Mouse (Mus musculus): Measurements from ENCODE around the gene C1qtnf12.

C1qtnf12 gene

DNA sequence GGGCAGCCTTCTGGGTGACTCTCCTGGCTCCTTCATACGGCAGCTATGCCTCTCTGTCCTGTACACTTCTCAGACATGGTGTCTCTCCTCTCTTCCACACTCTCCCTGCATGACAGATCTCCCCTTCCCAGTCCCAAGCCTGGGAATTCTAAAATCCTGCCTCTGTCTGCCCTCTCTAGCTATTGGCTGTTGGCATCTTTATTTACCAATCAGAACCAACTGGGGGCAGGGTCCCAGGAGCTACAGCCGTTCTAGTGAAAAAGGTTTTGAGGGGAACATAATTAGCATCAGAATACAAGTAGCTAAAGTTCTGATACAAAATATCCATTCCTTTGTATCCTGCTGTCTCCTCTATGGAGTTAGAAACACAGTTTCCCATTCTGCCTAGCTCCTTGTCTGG, 21.7 kb downstream of the C1qtnf12 start:
- ChIA-PET POLR2A (interaction anchor here in 2 of 4 experiments (0.9 to 1.6 kb wide), 6 partner anchors 14 to 126 kb away, joined by 3 to 4 read pairs (median 3); partner anchors contain the start of genes 9430015G10Rik (in 1 of the 2), C1qtnf12 (in 1 of the 2) and Ube2j2 (in 1 of the 2)), CTCF (interaction anchor here in 1 of 4 experiments (0.9 kb wide), 1 partner anchor 25 kb away, joined by 3 read pairs; no protein-coding TSS in a partner anchor)

DNA sequence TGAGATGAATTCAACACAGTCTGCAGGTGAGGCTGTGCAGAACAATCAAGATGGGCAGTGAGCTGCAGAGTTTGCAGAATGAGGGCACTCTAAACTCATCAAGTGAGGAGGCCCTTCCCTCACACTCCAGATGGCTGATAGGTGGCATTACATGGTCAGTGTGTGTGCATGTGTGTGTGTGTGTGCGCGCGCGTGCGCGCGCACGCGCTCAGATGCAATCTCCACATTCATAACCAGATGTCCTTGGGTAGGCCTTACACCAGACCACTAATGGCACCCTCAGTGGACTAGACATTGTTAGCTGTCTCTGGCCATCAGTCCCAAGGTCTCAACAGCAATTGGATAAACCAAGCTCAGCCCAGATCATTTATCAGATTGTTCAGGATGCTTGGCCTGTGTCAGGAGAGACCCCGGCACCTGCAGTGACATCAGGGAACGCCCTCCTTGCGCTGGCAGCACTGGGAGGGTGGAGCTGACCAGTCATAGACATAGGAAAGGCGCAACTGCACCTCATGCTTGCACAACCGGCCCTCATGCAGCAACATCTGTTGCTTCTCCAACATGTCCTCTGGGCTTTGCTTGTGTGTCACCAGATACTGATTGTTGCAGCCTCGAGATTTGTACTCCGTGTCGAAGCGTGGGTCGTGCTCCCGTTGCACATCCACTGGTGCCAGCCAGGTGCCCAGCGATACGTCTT, 29.2 kb downstream of the C1qtnf12 start:
- POLR2A ChIA-PET = interaction anchor here in 3 of 4 experiments (0.6 to 2.1 kb wide), 16 partner anchors 10 to 202 kb away, joined by 3 to 7 read pairs (median 3); partner anchors contain the start of genes 9430015G10Rik (in 1 of the 3), Mxra8 (in 1 of the 3) and Tnfrsf4 (in 1 of the 3)
- CTCF ChIA-PET = interaction anchor here in 3 of 4 experiments (0.7 to 1.7 kb wide), 3 partner anchors 29 to 92 kb away, joined by 3 to 4 read pairs (median 4); partner anchors contain the start of gene C1qtnf12 (in 1 of the 3)

DNA sequence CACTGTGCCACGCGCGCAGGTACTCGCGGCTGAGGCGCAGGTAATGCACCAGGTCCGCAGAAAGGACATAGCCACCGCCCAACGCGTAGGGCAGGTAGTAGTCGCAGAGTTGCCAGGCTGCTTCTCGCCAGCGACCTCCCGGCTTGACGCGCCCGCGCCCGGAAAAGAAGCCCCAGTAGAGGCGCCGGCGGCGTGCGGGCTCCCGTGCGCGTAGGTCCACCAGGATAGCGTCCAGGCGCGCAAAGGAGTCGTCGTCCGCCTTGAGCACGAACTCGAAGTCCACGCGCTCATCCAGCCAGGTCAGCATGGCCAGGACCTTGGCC, 29.8 kb downstream of the C1qtnf12 start:
- ChIA-PET POLR2A (interaction anchor here in 3 of 4 experiments (0.6 to 2.1 kb wide), 12 partner anchors 18 to 201 kb away, joined by 3 to 7 read pairs (median 4); partner anchors contain the start of genes 9430015G10Rik (in 1 of the 3), Mxra8 (in 1 of the 3) and Tnfrsf4 (in 1 of the 3)), CTCF (interaction anchor here in 1 of 4 experiments (1.7 kb wide), 1 partner anchor 33 kb away, joined by 4 read pairs; no protein-coding TSS in a partner anchor)

DNA sequence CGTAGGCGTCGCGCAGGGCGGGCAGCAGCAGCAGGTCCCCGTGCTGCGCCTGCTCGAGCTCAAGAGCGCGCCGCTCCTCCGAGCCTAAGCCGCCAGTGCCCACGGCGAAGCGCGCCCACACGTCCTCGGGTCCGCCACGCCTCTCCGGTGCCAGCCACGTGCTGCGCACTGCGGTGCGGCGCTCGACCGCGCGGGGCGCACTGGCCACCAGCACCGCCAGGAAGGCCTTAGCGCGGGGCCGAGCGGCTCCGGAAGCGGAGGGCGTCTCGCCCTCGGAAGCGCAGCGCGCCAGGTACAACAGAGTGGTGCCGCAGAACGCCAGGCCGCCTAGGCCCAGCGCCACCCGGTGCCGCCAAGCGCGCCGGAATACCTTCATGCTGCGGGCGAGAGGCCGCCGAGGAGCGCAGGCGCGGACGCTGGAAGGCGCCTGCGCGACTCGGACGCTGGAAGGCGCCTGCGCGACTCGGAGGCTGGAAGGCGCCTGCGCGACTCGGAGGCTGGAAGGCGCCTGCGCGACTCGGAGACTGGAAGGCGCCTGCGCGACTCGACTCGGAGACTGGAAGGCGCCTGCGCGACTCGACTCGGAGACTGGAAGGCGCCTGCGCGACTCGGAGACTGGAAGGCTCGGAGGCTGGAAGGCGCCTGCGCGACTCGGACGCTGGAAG, 30.3 kb downstream of the C1qtnf12 start, which contains the start of the genes B3galt6 and Sdf4:
B3galt6 (minus strand) TSS at position 409 of the 665 bp plus-strand sequence.
Sdf4 (plus strand) TSS at position 632 of the 665 bp plus-strand sequence.
- ChIA-PET CTCF (interaction anchor here in 1 of 4 experiments (1.7 kb wide), 1 partner anchor 33 kb away, joined by 4 read pairs; no protein-coding TSS in a partner anchor), POLR2A (interaction anchor here in 3 of 4 experiments (0.7 to 4.8 kb wide), 14 partner anchors 17 to 201 kb away, joined by 3 to 26 read pairs (median 4); partner anchors contain the start of genes Mxra8 (in 1 of the 3), Tnfrsf4 (in 1 of the 3) and Ttll10 (in 1 of the 3))

DNA sequence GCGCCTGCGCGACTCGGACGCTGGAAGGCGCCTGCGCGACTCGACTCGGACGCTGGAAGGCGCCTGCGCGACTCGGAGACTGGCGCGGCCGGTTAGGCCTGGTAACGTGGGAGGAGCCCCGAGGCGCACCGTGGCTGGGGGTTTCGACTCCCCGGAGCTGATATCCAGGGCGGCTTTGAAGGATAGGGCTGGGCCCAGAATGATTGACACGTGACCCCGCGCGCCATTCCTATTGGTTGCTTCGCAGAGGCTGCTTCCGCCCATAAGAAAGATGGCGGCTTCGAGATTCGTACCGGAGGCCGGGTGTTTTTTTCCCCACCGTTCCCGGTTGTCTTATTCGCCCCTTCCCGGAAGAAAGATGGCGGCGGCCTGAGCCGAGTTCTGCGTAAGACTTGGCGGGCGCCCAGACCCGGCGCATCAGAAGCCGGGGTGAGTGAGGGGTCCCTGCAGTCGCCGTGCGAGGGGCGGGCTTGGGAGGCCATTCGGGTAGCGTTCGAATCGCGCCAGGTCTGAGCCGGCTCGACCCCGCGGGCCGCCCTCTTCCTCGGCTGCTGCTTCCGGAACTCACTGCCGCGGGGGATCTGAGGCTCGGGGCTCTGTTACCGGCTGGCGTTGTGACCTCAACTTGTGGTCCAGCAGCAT, 30.9 kb downstream of the C1qtnf12 start:
- POLR2A ChIA-PET = interaction anchor here in 3 of 4 experiments (0.7 to 4.8 kb wide), 14 partner anchors 10 to 159 kb away, joined by 3 to 26 read pairs (median 4); partner anchors contain the start of genes Cptp (in 1 of the 3), Ints11 (in 1 of the 3), Tnfrsf4 (in 1 of the 3) and Ttll10 (in 1 of the 3)
- CTCF ChIA-PET = interaction anchor here in 1 of 4 experiments (0.6 kb wide), 1 partner anchor 56 kb away, joined by 3 read pairs; no protein-coding TSS in a partner anchor

DNA sequence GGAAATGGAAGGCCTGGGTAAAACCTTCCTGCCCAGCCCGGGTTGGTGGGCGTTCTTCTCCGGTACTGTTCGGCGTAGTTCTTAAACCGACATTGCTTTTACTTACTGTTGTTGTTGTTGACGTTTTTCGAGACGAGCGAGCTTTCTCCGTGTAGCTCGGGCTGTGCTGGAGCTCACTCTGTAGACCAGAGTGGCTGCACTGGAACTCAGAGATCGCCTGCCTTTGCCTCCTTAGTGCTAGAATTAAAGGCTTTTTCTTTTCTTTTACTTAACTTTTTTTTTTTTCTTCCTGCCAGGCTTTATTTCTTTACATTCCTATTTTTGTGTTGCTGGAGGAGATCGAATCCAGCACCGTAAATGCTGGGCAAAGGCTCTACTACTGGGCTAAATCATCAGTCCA, 31.5 kb downstream of the C1qtnf12 start:
- ChIA-PET POLR2A (interaction anchor here in 2 of 4 experiments (0.6 to 4.8 kb wide), 15 partner anchors 10 to 160 kb away, joined by 3 to 26 read pairs (median 4); partner anchors contain the start of genes Cptp (in 1 of the 2), Ints11 (in 1 of the 2), Tnfrsf4 (in 1 of the 2) and Ttll10 (in 1 of the 2)), CTCF (interaction anchor here in 1 of 4 experiments (0.7 kb wide), 1 partner anchor 13 kb away, joined by 3 read pairs; no protein-coding TSS in a partner anchor)

DNA sequence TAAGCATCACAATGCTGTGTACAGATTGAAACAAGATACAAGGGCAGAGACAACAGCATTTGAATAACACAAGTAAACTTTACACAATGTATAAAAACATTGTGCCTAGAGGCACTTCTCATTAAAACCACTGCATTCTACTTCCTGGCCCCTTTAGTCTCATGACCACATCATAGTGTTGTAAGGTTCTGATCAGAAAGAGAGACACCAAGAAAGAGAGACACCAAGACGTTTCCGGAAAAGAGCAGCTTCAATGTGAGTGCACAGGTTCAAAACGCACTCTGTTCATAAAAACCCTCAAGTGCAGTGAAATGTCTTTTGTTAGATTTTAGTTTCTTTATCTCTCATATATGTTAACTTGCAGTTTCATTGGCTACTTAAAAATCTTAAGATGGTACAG, 42.0 kb downstream of the C1qtnf12 start:
- POLR2A ChIA-PET = interaction anchor here in 2 of 4 experiments (0.5 to 3.4 kb wide), 5 partner anchors 8 to 454 kb away, joined by 3 to 10 read pairs (median 6); no protein-coding TSS in a partner anchor
- CTCF ChIA-PET = no interaction called here

DNA sequence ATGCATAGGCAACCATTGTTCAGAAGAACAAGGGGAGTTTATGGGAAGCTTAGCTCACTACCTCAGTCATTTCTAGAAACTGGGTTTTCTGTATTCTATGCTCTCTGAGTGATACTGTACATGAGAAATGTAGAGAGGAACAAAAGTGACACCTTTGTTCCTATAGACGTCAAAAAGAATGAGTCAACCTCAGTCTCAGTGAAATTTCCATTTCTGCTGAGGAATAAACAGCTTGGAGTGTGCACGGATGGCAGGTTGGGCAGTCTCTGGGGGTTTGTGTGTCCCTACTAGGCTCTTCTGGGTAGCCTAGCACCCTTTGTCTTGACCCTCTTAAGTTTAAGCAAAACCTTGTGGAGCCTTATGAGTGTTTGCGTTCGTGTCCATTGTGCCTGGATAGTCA, 46.3 kb downstream of the C1qtnf12 start:
- CTCF ChIA-PET = no interaction called here
- POLR2A ChIA-PET = interaction anchor here in 1 of 4 experiments (2.3 kb wide), 1 partner anchor 14 kb away, joined by 10 read pairs; the partner anchor contains the start of genes B3galt6 and Sdf4

DNA sequence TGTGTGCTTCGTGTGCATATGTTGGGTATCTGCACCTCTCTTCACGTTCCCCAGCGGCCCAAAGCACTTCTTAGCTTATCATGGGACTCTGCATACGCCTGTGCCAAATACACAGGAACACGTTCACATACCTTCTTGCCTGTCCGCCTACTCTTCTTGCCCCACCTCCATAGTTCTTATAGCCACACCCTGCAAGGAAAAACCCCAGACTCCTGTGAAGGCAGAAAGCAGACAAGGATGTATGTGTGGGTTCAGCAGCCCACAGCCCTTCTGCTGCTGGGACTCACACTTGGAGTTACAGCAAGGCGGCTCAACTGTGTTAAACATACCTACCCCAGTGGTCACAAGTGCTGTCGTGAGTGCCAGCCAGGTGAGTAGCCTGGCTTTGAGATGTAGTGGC, 51.5 kb downstream of the C1qtnf12 start, which contains the start of gene Tnfrsf4:
Tnfrsf4 (plus strand) TSS at position 207 of the 400 bp plus-strand sequence.
- POLR2A ChIA-PET = interaction anchor here in 2 of 4 experiments (0.8 to 5.2 kb wide), 10 partner anchors 9 to 97 kb away, joined by 3 to 29 read pairs (median 4); partner anchors contain the start of genes 9430015G10Rik (in 1 of the 2) and Sdf4 (in 1 of the 2)
- CTCF ChIA-PET = no interaction called here

DNA sequence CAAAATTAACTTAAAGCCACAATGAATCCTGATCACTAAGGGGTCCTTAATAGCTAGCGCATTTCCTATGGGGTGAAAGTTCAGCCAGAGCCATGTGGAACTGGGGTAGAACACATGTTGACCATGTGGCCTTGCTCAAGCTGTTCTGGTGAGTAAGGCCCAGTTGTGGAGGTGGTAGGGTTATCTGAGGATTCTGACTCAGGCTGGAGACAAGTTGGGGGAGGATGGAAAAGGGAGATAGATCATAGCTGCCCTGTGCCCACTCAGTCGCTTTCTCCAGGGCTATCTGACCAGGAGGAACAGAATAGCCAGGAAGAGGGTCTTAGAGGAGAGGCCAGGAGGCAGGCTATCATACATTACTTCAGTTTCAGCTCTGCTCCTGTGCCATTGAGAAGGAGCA, 52.3 kb downstream of the C1qtnf12 start:
- POLR2A ChIA-PET = interaction anchor here in 1 of 4 experiments (0.5 to 4.5 kb wide), 6 partner anchors 18 to 198 kb away, joined by 3 to 26 read pairs (median 4); partner anchors contain the start of genes 9430015G10Rik and Sdf4
- CTCF ChIA-PET = no interaction called here
